8 mouse cellular contexts compared by ENCODE assay signal in genomic region chr12:80013904-80014597, GRCm38 (mm10).
DNase-seq lines count a peak whose midpoint lies in the region; ATAC-seq and TF ChIP-seq lines count a peak whose summit lies in the region.

No protein-coding gene starts in this region.

- H3K27ac ChIP-seq in limb, embryonic 14.5 days (replicated peaks; ENCODE audit: low read depth, low read length) = peak overlapping the region; percentile 83
- H3K27ac ChIP-seq in midbrain, embryonic 13.5 days = peak overlapping the region; percentile 87
- H3K27ac ChIP-seq in stomach, embryonic 15.5 days = peak overlapping the region; percentile 94

- peaks cover 40% of the 10 kb centered on the region for H3K4me1 ChIP-seq in limb, embryonic 14.5 days (ENCODE audit: control insufficient read depth, insufficient read depth, low read length)
- H3K4me1 ChIP-seq in midbrain, embryonic 13.5 days (replicated peaks) = peaks cover 24% of the 10 kb centered on the region
- peaks cover 15% of the 10 kb centered on the region for H3K4me1 ChIP-seq in stomach, embryonic 15.5 days

- peak overlapping the region; percentile 1; the same call in 1 of the 2 replicates for H3K9ac ChIP-seq in limb, embryonic 14.5 days (ENCODE audit: low read depth, low read length, severe bottlenecking)
- peak overlapping the region; percentile 32; the same call in 1 of the 2 replicates for H3K9ac ChIP-seq in midbrain, embryonic 13.5 days (replicated peaks)
- no peak overlapping the region for H3K9ac ChIP-seq in stomach, embryonic 15.5 days

- no peaks in the 10 kb centered on the region for H3K27me3 ChIP-seq in limb, embryonic 14.5 days (ENCODE audit: control insufficient read depth, insufficient read depth, low read length)
- no peaks in the 10 kb centered on the region for H3K27me3 ChIP-seq in midbrain, embryonic 13.5 days
- H3K27me3 ChIP-seq in stomach, embryonic 15.5 days (replicated peaks) = no peaks in the 10 kb centered on the region

- no peaks in the 10 kb centered on the region for H3K9me3 ChIP-seq in limb, embryonic 14.5 days (ENCODE audit: control insufficient read depth, low read length)
- no peaks in the 10 kb centered on the region for H3K9me3 ChIP-seq in midbrain, embryonic 13.5 days
- H3K9me3 ChIP-seq in stomach, embryonic 15.5 days = no peaks in the 10 kb centered on the region

- H3K4me2 ChIP-seq in limb, embryonic 14.5 days (replicated peaks; ENCODE audit: low read depth, low read length, severe bottlenecking) = peak overlapping the region; percentile 35
- peak overlapping the region; percentile 45 for H3K4me2 ChIP-seq in midbrain, embryonic 13.5 days (replicated peaks)
- peak overlapping the region; percentile 39 for H3K4me2 ChIP-seq in stomach, embryonic 15.5 days

- peak; percentile 55 for DNase-seq in gastrocnemius, postnatal 10 days
- DNase-seq in gastrocnemius, adult 18-20 months (ENCODE audit: low spot score) = no peak
- DNase-seq in embryo, embryonic 10.5 days (ENCODE audit: low spot score) = peak; percentile 64
- DNase-seq in heart, adult 9 months (ENCODE audit: low spot score in 2 of 2) = peak; percentile 51 to 56
- peak; percentile 50 to 61 for DNase-seq in kidney, adult 8-10 months
- peak; percentile 82 for DNase-seq in limb, embryonic 14.5 days (ENCODE audit: low spot score)

- ATAC-seq in limb, embryonic 14.5 days (ENCODE audit: low FRiP score, low read depth) = peak; percentile 80
- ATAC-seq in midbrain, embryonic 13.5 days = peak; percentile 73
- no peak; the same call in 1 of the 2 replicates for ATAC-seq in stomach, embryonic 15.5 days (ENCODE audit: insufficient read depth, low FRiP score, low read depth)

- no peak for TF ChIP-seq POLR2A in limb, embryonic 14.5 days (IDR thresholded peaks at IDR 0.05; ENCODE audit: borderline replicate concordance, extremely low read depth, insufficient read depth, insufficient read length)

- H3K4me3 ChIP-seq in limb, embryonic 14.5 days (replicated peaks; ENCODE audit: low read length) = no peak overlapping the region
- 0 out of 2 replicates have a peak overlapping the region, but pooled peaks have one; percentile 6 for H3K4me3 ChIP-seq in midbrain, embryonic 13.5 days (replicated peaks)
- no peak overlapping the region for H3K4me3 ChIP-seq in stomach, embryonic 15.5 days (replicated peaks)

- H3K36me3 ChIP-seq in limb, embryonic 14.5 days (ENCODE audit: control insufficient read depth, insufficient read depth, low read length) = no peaks in the 10 kb centered on the region
- no peaks in the 10 kb centered on the region for H3K36me3 ChIP-seq in midbrain, embryonic 13.5 days
- no peaks in the 10 kb centered on the region for H3K36me3 ChIP-seq in stomach, embryonic 15.5 days

- WGBS in limb, embryonic 14.5 days = 8% methylated on average over 14 of the region's 14 CpGs
- 27% methylated on average over 14 of the region's 14 CpGs for WGBS in midbrain, embryonic 13.5 days
- WGBS in stomach, embryonic 15.5 days = 18% methylated on average over 14 of the region's 14 CpGs
